ENCODE assay signal across 8 mouse cellular contexts in genomic region chr14:122475557-122476040, GRCm38 (mm10). TPM values are rescaled to one million over a fixed set of nuclear protein-coding genes. Genes with fewer than 3 reads are reported as not detected.
DNase-seq lines count a peak whose midpoint lies in the region; ATAC-seq and TF ChIP-seq lines count a peak whose summit lies in the region.

No protein-coding gene starts in this region.

- no peak overlapping the region for H3K9ac ChIP-seq in lung, embryonic 14.5 days
- no peak overlapping the region for H3K9ac ChIP-seq in embryonic facial prominence, embryonic 15.5 days
- no peak overlapping the region for H3K9ac ChIP-seq in intestine, embryonic 16.5 days (ENCODE audit: low read depth, low read length)

- peak; percentile 43 for DNase-seq in lung, embryonic 14.5 days
- DNase-seq in lung, postnatal 14 days = no peak
- peak; percentile 76 for DNase-seq in neural tube, embryonic 10.5 days (ENCODE audit: extremely low spot score, low spot score)
- no peak for DNase-seq in right cerebral cortex, postnatal 36 days (ENCODE audit: low spot score in 2 of 2)
- DNase-seq in thymus, postnatal 10 days (ENCODE audit: low spot score in 2 of 2) = no peak
- DNase-seq in ovary, postnatal 10 days (ENCODE audit: low spot score) = no peak

- no peaks in the 10 kb centered on the region for H3K36me3 ChIP-seq in lung, embryonic 14.5 days (ENCODE audit: insufficient read depth)
- no peaks in the 10 kb centered on the region for H3K36me3 ChIP-seq in embryonic facial prominence, embryonic 15.5 days
- no peaks in the 10 kb centered on the region for H3K36me3 ChIP-seq in intestine, embryonic 16.5 days (ENCODE audit: control insufficient read depth, insufficient read depth, low read length)

- no peaks in the 10 kb centered on the region for H3K9me3 ChIP-seq in lung, embryonic 14.5 days (ENCODE audit: low read depth, low read length)
- H3K9me3 ChIP-seq in embryonic facial prominence, embryonic 15.5 days (replicated peaks) = no peaks in the 10 kb centered on the region
- no peaks in the 10 kb centered on the region for H3K9me3 ChIP-seq in intestine, embryonic 16.5 days (ENCODE audit: control insufficient read depth, low read length)

- no peak for TF ChIP-seq CTCF in lung, embryonic 14.5 days (IDR thresholded peaks at IDR 0.05; ENCODE audit: low read depth)

- H3K27me3 ChIP-seq in lung, embryonic 14.5 days (ENCODE audit: insufficient read depth, low read length) = peaks cover 97% of the 10 kb centered on the region
- peaks cover 92% of the 10 kb centered on the region for H3K27me3 ChIP-seq in embryonic facial prominence, embryonic 15.5 days
- peaks cover 85% of the 10 kb centered on the region for H3K27me3 ChIP-seq in intestine, embryonic 16.5 days (replicated peaks; ENCODE audit: control insufficient read depth, insufficient read depth, low read length)

- no peak; the same call in 1 of the 2 replicates for ATAC-seq in lung, embryonic 14.5 days (ENCODE audit: insufficient read depth)
- no peak for ATAC-seq in embryonic facial prominence, embryonic 15.5 days (ENCODE audit: insufficient number of reproducible peaks, low FRiP score, low TSS enrichment, low read depth)
- ATAC-seq in intestine, embryonic 16.5 days = peak; percentile 36

- H3K4me1 ChIP-seq in lung, embryonic 14.5 days (ENCODE audit: insufficient read depth) = no peaks in the 10 kb centered on the region
- peaks cover 36% of the 10 kb centered on the region for H3K4me1 ChIP-seq in embryonic facial prominence, embryonic 15.5 days
- peaks cover 18% of the 10 kb centered on the region for H3K4me1 ChIP-seq in intestine, embryonic 16.5 days (ENCODE audit: control insufficient read depth, insufficient read depth, low read length)

- WGBS in lung, embryonic 14.5 days = 0% methylated on average over 65 of the region's 65 CpGs
- under 1% methylated on average over 54 of the region's 65 CpGs for WGBS in embryonic facial prominence, embryonic 15.5 days
- under 1% methylated on average over 65 of the region's 65 CpGs for WGBS in intestine, embryonic 16.5 days

- peak overlapping the region; percentile 65 for H3K4me2 ChIP-seq in lung, embryonic 14.5 days
- H3K4me2 ChIP-seq in embryonic facial prominence, embryonic 15.5 days (replicated peaks) = peak overlapping the region; percentile 77
- peak overlapping the region; percentile 65 for H3K4me2 ChIP-seq in intestine, embryonic 16.5 days (ENCODE audit: low read depth, low read length)

- H3K27ac ChIP-seq in lung, embryonic 14.5 days (ENCODE audit: low read depth) = no peak overlapping the region
- no peak overlapping the region for H3K27ac ChIP-seq in embryonic facial prominence, embryonic 15.5 days (replicated peaks)
- H3K27ac ChIP-seq in intestine, embryonic 16.5 days (ENCODE audit: low read length) = no peak overlapping the region

- H3K4me3 ChIP-seq in lung, embryonic 14.5 days (ENCODE audit: low read depth, low read length) = peak overlapping the region; percentile 37
- H3K4me3 ChIP-seq in embryonic facial prominence, embryonic 15.5 days (replicated peaks) = peak overlapping the region; percentile 44
- peak overlapping the region; percentile 41 for H3K4me3 ChIP-seq in intestine, embryonic 16.5 days (ENCODE audit: low read length)

RNA-seq across cellular contexts. Expression of gene Zic2, which starts 0.4 kb away (rescaled TPM):
- polyA plus RNA-seq in lung, embryonic 14.5 days (2014; fragmentation: Nextera tagmentation; extraction: Ambion mirVana) = not detected in 2 replicates
- polyA plus RNA-seq in embryonic facial prominence, embryonic 15.5 days (2015; fragmentation: Nextera tagmentation; extraction: Ambion mirVana) = 0.09 and 0.32 TPM in 2 replicates
- polyA plus RNA-seq in intestine, embryonic 16.5 days (2015; fragmentation: Nextera tagmentation; extraction: Ambion mirVana) = not detected in 2 replicates

RNA-seq across cellular contexts. Expression of gene Zic5, which starts 10.1 kb away (rescaled TPM):
- not detected in 2 replicates for polyA plus RNA-seq in lung, embryonic 14.5 days (2014; fragmentation: Nextera tagmentation; extraction: Ambion mirVana)
- polyA plus RNA-seq in embryonic facial prominence, embryonic 15.5 days (2015; fragmentation: Nextera tagmentation; extraction: Ambion mirVana) = 0.09 and 0.89 TPM in 2 replicates
- not detected in 2 replicates for polyA plus RNA-seq in intestine, embryonic 16.5 days (2015; fragmentation: Nextera tagmentation; extraction: Ambion mirVana)

RNA-seq across cellular contexts. Expression of gene Gm10837, which starts 14.8 kb away (rescaled TPM):
- polyA plus RNA-seq in lung, embryonic 14.5 days (2014; fragmentation: Nextera tagmentation; extraction: Ambion mirVana) = not detected in 2 replicates
- polyA plus RNA-seq in embryonic facial prominence, embryonic 15.5 days (2015; fragmentation: Nextera tagmentation; extraction: Ambion mirVana) = not detected in 2 replicates
- polyA plus RNA-seq in intestine, embryonic 16.5 days (2015; fragmentation: Nextera tagmentation; extraction: Ambion mirVana) = not detected in 2 replicates

RNA-seq across cellular contexts. Expression of gene Gm5089, which starts 24.7 kb away (rescaled TPM):
- not detected in 2 replicates for polyA plus RNA-seq in lung, embryonic 14.5 days (2014; fragmentation: Nextera tagmentation; extraction: Ambion mirVana)
- polyA plus RNA-seq in embryonic facial prominence, embryonic 15.5 days (2015; fragmentation: Nextera tagmentation; extraction: Ambion mirVana) = 0.08 TPM in 1 of 2 replicates, not detected in the other
- polyA plus RNA-seq in intestine, embryonic 16.5 days (2015; fragmentation: Nextera tagmentation; extraction: Ambion mirVana) = not detected in 2 replicates

RNA-seq across cellular contexts. Expression of gene Pcca, which starts 58.5 kb away (rescaled TPM):
- 23.0 and 23.8 TPM in 2 replicates for polyA plus RNA-seq in lung, embryonic 14.5 days (2014; fragmentation: Nextera tagmentation; extraction: Ambion mirVana)
- polyA plus RNA-seq in embryonic facial prominence, embryonic 15.5 days (2015; fragmentation: Nextera tagmentation; extraction: Ambion mirVana) = 20.3 and 22.0 TPM in 2 replicates
- polyA plus RNA-seq in intestine, embryonic 16.5 days (2015; fragmentation: Nextera tagmentation; extraction: Ambion mirVana) = 17.3 and 18.3 TPM in 2 replicates

Comparison
In these comparisons a context has a peak if more than half of its experiments do, and no peak if none do; other contexts are left out.
1. DNase-seq: peak in lung, embryonic 14.5 days (single experiment) and neural tube, embryonic 10.5 days (single experiment); none in lung, postnatal 14 days (single experiment), right cerebral cortex, postnatal 36 days (0 of 2), thymus, postnatal 10 days (0 of 2) and ovary, postnatal 10 days (single experiment).
2. Peak in every context shown above with its lines, with median percentiles within 50 percentile points of each other: H3K4me2 ChIP-seq and H3K4me3 ChIP-seq.